Mouse (Mus musculus) liver, embryonic 14.5 days (tissue): ENCODE results near the gene Nadk. TPM values are rescaled to one million over a fixed set of nuclear protein-coding genes. Genes with fewer than 3 reads are reported as not detected.

ENCODE experiments used
- ATAC-seq: fragments of 200-750 bp; cut with Nextera tagmentation; 2 replicates; pipeline ENCODE4 v1.8.0; 2017; ENCODE audit warnings: moderate number of reproducible peaks, mild to moderate bottlenecking, moderate library complexity; ENCODE audit not compliant: insufficient read depth
- DNase-seq, 3 experiments: peaks; one replicate each; pipeline ENCODE4 v3.0.0-alpha.2; 2012 to 2013; ENCODE audit warnings: low read depth in 3 of 3, low spot score in 3 of 3
- H3K27ac ChIP-seq: fragments of 300-500 bp; sonication (generic); 2 replicates; pipeline ENCODE4 v1.5.1; 2014; ENCODE audit warnings: moderate library complexity, mild to moderate bottlenecking, control low read depth, inconsistent platforms
- H3K27me3 ChIP-seq: fragments of 300-500 bp; sonication (generic); 2 replicates; pipeline ENCODE4 v1.6.1; 2014; ENCODE audit warnings: mild to moderate bottlenecking, low read length, moderate library complexity; ENCODE audit not compliant: control insufficient read depth, insufficient read depth
- H3K36me3 ChIP-seq: fragments of 300-500 bp; sonication (generic); replicated peaks from 2 replicates; pipeline ENCODE4 v1.6.1; 2014; ENCODE audit warnings: low read depth; ENCODE audit not compliant: control insufficient read depth, insufficient read depth
- H3K4me1 ChIP-seq, 2 experiments: fragments of 200-500 bp in 1 of 2; fragments of 300-500 bp in 1 of 2; sonication (generic) in 1 of 2; replicated peaks; 2 replicates each; pipeline ENCODE4 v1.6.1; 2012 to 2014; ENCODE audit warnings: antibody characterized with exemption in 1 of 2, inconsistent platforms in 1 of 2, low read length in 1 of 2; ENCODE audit not compliant: control insufficient read depth in 2 of 2, insufficient read depth in 2 of 2
- H3K4me2 ChIP-seq: fragments of 300-500 bp; sonication (generic); 2 replicates; pipeline ENCODE4 v1.6.1; 2014; ENCODE audit warnings: low read depth, mild to moderate bottlenecking, control low read depth, moderate library complexity
- H3K4me3 ChIP-seq, 2 experiments: fragments of 200-500 bp in 1 of 2; fragments of 300-500 bp in 1 of 2; sonication (generic) in 1 of 2; 2 replicates each; pipeline ENCODE4 v1.5.1; 2012 to 2014; ENCODE audit warnings: low read depth in 2 of 2, low read length in 2 of 2, mild to moderate bottlenecking in 2 of 2, control low read depth in 1 of 2, inconsistent platforms in 1 of 2, moderate library complexity in 1 of 2; ENCODE audit not compliant: insufficient read depth in 1 of 2
- H3K9ac ChIP-seq: fragments of 300-500 bp; sonication (generic); replicated peaks from 2 replicates; pipeline ENCODE4 v1.6.1; 2014; ENCODE audit warnings: mild to moderate bottlenecking, control low read depth, moderate library complexity
- H3K9me3 ChIP-seq: fragments of 300-500 bp; sonication (generic); 2 replicates; pipeline ENCODE4 v1.6.1; 2016; ENCODE audit warnings: low read length, mixed read lengths; ENCODE audit not compliant: control insufficient read depth
- CTCF ChIP-seq: IDR thresholded peaks from 2 replicates; pipeline ENCODE4 v1.5.1; 2016; ENCODE audit warnings: antibody characterized with exemption, low read depth, control low read depth
- EP300 ChIP-seq: IDR thresholded peaks from 2 replicates; pipeline ENCODE4 v1.6.1; 2016; ENCODE audit warnings: antibody characterized with exemption, low read depth
- WGBS: fragments of 180-500 bp; shearing (Covaris S2); extraction: QIAGEN DNeasy Blood & Tissue Kit; methylation state at CpG from one replicate; pipeline ENCODE4 v1.1.7; 2014; ENCODE audit not compliant: insufficient replicate concordance; 5-methylcytosine and 5-hydroxymethylcytosine counted together
- polyA plus RNA-seq, 2 experiments: library from polyadenylated mRNA; depleted of rRNA in 1 of 2; stranded (reverse) in 1 of 2; unstranded in 1 of 2; fragments of >200 nt; fragmentation: Nextera tagmentation in 1 of 2; extraction: Ambion mirVana in 1 of 2; gene quantifications; 2 replicates each; pipeline versions ENCODE4 v1.2.1 to v1.2.3; 2012 to 2014

The Nadk gene
- polyA plus RNA-seq, 2 experiments, result 32.2 to 40.2 TPM

DNA sequence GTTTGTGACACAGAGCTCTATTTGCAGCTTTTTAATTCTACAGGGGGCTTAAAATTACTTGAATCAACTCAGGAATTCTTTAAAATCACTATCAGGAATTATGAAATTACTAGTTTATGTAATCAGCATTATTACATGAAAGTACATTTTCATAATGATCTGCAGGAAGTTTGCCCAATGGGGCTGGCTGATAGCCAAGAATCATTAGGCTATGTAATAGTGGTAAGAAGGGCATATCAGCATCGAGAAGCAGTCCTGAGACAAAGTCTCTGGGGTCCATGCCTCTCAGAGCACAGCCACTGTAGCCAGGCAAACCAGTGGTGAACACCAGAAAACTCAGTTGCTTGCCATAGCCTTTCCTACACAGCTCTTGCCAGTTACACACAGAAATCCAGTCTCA, 31.6 kb downstream of the Nadk start:
- WGBS, result 36% methylated on average over 1 of the region's 1 CpGs
- ATAC-seq (no peak), DNase-seq (no peak)
- TF ChIP-seq CTCF, result no peak
- no peak for TF ChIP-seq EP300
- H3K4me3 ChIP-seq, result no peak overlapping the region
- H3K27ac ChIP-seq, result no peak overlapping the region
- no peaks in the 10 kb centered on the region for H3K9me3 ChIP-seq
- peaks cover 9 to 18% of the 10 kb centered on the region in 2 experiments for H3K4me1 ChIP-seq
- H3K9ac ChIP-seq, result no peak overlapping the region
- H3K27me3 ChIP-seq, result no peaks in the 10 kb centered on the region
- no peaks in the 10 kb centered on the region for H3K36me3 ChIP-seq
- no peak overlapping the region for H3K4me2 ChIP-seq

DNA sequence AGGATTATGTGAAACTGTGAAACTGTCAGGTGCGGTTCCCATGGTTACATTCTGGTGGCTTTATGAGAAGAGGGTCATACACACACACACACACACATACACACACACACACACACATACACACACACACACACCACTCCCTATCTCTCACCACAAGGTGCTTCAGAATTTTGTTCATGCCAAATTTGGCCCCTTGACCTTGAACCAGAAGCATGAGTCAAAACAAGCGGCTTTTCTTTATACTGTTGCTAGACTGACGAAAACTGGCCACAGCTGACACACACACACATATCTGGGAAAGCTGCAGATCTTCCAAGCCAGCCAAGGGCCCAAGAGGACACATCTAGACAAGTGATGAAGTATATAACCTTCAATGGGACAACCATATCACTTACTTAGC, 33.6 kb downstream of the Nadk start:
- Histone ChIP-seq H3K36me3 (no peaks in the 10 kb centered on the region), H3K9ac (no peak overlapping the region), H3K27ac (no peak overlapping the region), H3K4me2 (no peak overlapping the region), H3K4me3 (no peak overlapping the region), H3K9me3 (no peaks in the 10 kb centered on the region), H3K4me1 (peaks cover 17 to 29% of the 10 kb centered on the region in 2 experiments), H3K27me3 (no peaks in the 10 kb centered on the region)
- no peak for TF ChIP-seq CTCF
- WGBS, result 65% methylated on average over 3 of the region's 3 CpGs
- DNase-seq (no peak), ATAC-seq (no peak)

DNA sequence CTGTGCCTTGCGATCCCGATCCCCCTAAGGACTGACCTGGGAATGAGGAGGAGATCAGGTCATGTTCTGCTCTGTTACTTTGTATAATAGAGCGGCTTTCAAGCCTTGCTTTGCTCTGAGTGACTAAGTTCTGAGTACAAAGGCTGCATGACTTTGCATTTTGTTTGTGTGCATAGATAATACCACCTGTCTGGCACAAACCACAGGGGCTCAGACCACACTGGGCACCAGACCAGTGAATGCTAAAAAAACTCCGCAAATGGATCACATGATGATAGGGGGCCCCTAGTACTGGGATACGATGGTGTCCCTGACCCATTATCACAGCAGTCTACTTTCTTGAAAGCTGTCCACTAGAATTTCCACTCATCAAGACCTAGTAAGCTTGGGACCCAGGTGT, 34.4 kb downstream of the Nadk start:
- Histone ChIP-seq H3K36me3 (no peaks in the 10 kb centered on the region), H3K27me3 (no peaks in the 10 kb centered on the region), H3K4me3 (no peak overlapping the region), H3K4me1 (peaks cover 17 to 30% of the 10 kb centered on the region in 2 experiments), H3K4me2 (no peak overlapping the region), H3K27ac (no peak overlapping the region), H3K9ac (no peak overlapping the region), H3K9me3 (no peaks in the 10 kb centered on the region)
- ATAC-seq (no peak), DNase-seq (no peak)
- TF ChIP-seq EP300 (no peak), CTCF (no peak)
- 31% methylated on average over 5 of the region's 5 CpGs for WGBS

DNA sequence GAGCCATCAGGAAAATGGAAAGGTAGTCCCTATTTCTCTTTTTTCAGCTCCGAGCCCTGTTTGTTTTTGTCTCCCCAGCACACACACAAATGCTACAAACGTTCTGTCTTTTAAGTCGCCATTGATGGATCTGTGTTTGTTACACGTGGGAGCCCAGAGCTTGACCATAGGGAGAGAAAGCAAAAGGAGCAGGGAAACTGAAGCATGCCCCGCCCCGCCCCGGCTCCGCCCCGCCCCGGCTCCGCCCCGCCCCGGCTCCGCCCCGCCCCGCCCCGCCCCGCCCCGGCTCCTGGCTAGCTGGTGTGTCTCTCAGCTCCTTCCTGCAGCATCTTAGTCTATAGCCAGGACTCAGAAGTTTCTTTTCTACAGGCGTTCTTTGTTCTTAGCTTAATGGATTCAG, 36.4 kb downstream of the Nadk start:
- Histone ChIP-seq H3K9me3 (no peaks in the 10 kb centered on the region), H3K4me3 (no peak overlapping the region), H3K4me1 (peaks cover 27 to 39% of the 10 kb centered on the region in 2 experiments), H3K9ac (no peak overlapping the region), H3K27ac (no peak overlapping the region), H3K4me2 (peak overlapping the region; percentile 26; the same call in 1 of the 2 replicates), H3K36me3 (no peaks in the 10 kb centered on the region), H3K27me3 (no peaks in the 10 kb centered on the region)
- DNase-seq, result no peak
- no peak for ATAC-seq
- TF ChIP-seq EP300, result no peak
- TF ChIP-seq CTCF, result no peak
- 15% methylated on average over 20 of the region's 20 CpGs for WGBS

DNA sequence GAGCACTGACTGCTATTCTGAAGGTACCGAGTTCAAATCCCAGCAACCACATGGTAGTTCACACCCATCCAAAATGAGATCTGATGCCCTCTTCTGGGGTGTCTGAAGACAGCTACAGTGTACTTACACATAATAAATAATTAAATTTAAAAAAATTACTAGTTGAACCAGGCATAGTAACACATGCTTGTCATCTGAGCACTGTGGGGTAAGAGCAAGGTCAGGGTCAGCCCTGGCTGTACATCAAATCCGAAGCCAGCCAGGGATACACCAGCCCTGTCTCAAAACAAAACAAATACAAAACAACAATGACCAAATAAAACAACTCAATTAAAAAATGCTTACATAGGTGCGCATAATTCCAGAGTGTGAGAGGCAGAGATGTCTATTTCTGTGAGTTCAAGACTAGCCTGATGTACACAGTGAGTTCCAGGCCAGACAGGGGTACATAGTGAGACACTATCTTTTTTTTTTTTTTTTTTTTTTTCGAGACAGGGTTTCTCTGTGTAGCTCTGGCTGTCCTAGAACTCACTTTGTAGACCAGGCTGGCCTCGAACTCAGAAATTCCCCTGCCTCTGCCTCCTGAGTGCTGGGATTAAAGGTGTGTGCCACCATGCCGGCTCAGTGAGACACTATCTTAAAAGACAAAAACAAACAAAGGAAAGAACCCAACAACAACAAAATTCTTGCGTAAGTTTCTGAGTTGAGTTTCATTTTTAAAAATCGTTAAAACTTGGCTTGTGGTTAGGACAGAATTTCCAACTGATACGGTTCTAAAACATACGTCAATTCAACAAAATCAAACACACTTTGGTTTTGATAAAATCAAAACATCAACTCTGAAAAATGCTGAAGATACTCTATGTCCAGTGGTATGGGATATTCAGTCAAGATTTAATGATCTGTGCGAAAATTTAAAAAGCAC, 38.0 kb downstream of the Nadk start:
- no peaks in the 10 kb centered on the region for H3K27me3 ChIP-seq
- TF ChIP-seq EP300 (no peak), CTCF (no peak)
- 62% methylated on average over 11 of the region's 11 CpGs for WGBS
- no peak overlapping the region for H3K9ac ChIP-seq
- DNase-seq (no peak), ATAC-seq (no peak)
- peaks cover 27 to 42% of the 10 kb centered on the region in 2 experiments for H3K4me1 ChIP-seq
- H3K27ac ChIP-seq, result no peak overlapping the region
- peak overlapping the region; percentile 57 to 72 for H3K4me3 ChIP-seq
- H3K9me3 ChIP-seq, result no peaks in the 10 kb centered on the region
- H3K36me3 ChIP-seq, result no peaks in the 10 kb centered on the region
- H3K4me2 ChIP-seq, result peak overlapping the region; percentile 84
